Mouse (Mus musculus) bone marrow, adult 2 months (tissue): ENCODE results near the gene Ptprn2.

ENCODE experiments used
- CTCF ChIP-seq: fragments of 200-500 bp; IDR thresholded peaks from 2 replicates; pipeline ENCODE4 v1.5.1; 2011; ENCODE audit warnings: low read length, control low read depth; ENCODE audit not compliant: control insufficient read depth, insufficient read depth
- POLR2A ChIP-seq: fragments of 200-500 bp; IDR thresholded peaks from 2 replicates; pipeline ENCODE4 v1.6.1; 2011; ENCODE audit warnings: low read depth, mild to moderate bottlenecking, control low read depth, low read length, borderline replicate concordance; ENCODE audit not compliant: control insufficient read depth

- TF ChIP-seq CTCF, result no peak
- no peak for TF ChIP-seq POLR2A
Measured at GRCm38 (mm10) chr12:116887496-116888281, 402.2 kb downstream of the Ptprn2 start.
